Mouse (Mus musculus) G1E (cell line): Measurements from ENCODE around the gene Sh3rf1.

Experiments
- CTCF ChIP-seq: IDR thresholded peaks from 2 replicates; pipeline ENCODE4 v1.5.1; 2012; ENCODE audit warnings: low read depth, low read length, inconsistent platforms, mixed read lengths
- GATA1 ChIP-seq: IDR thresholded peaks from 2 replicates; pipeline ENCODE4 v1.6.1; 2012; ENCODE audit warnings: borderline replicate concordance, low read length, inconsistent platforms, mixed read lengths
- TAL1 ChIP-seq: conservative IDR thresholded peaks from 2 replicates; pipeline ENCODE4 v1.6.1; 2012; ENCODE audit warnings: low read depth, low read length, inconsistent platforms, mixed read lengths

- TF ChIP-seq CTCF (no peak), GATA1 (no peak), TAL1 (no peak)
Observed at GRCm38 (mm10) chr8:61387501-61387963, 163.9 kb downstream of the Sh3rf1 start.
